Mouse (Mus musculus): ENCODE results near the gene Hist4h4. TPM values are rescaled to one million over a fixed set of nuclear protein-coding genes. Genes with fewer than 3 reads are reported as not detected.

The Hist4h4 gene
- total RNA-seq, 2 experiments from 2014 or later = 48.0 to 48.6 TPM

DNA sequence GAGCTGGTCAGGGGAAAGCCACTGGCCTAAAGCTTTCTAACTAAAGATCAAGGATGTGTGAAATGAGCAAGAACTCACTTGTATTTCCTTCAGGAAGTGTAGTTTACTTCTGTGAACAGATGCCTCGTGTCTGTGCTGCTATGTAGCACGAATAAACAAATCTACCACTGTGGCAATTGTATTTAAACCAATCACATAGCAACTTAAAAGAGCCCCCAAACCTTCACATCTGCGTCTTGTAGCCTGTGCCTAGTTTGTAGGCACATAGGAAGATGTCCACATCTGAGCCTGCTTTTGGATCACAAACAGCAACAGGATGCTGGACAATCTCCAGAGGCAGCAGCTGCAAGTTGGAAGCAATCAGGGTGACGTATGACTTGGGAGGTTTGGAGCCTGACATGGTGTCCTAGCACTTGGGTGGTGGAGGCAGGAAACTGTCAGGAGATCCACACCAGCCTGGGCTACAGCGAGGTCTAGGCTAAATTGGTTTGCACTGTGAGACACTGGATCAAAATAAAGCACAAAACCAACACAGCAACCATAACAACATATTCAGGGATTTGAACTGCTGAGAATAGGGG is 14.7 kb downstream of the Hist4h4 start:
- DNase-seq (ENCODE audit: low spot score in 2 of 2) = no peak

DNA sequence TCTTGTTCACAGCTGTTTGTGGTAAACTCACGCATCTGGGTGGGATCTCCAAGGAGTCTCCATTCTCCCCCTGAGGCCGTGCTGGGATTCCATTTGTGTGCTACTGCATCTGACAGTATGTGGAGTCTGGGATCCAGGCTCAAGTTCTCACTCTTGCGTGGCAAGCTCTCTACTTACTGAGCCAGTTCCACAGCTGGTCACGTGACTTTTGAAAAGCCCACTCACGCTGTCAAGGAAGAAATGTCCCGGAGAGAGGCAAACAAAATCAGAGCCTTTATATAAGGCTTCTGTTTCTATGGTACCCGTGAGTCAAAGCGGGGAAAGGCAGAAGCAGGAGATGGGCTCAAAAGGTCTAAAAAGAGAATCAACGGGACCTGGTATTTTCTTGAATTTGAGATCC is 21.5 kb downstream of the Hist4h4 start:
- DNase-seq (ENCODE audit: low spot score in 2 of 2) = no peak

DNA sequence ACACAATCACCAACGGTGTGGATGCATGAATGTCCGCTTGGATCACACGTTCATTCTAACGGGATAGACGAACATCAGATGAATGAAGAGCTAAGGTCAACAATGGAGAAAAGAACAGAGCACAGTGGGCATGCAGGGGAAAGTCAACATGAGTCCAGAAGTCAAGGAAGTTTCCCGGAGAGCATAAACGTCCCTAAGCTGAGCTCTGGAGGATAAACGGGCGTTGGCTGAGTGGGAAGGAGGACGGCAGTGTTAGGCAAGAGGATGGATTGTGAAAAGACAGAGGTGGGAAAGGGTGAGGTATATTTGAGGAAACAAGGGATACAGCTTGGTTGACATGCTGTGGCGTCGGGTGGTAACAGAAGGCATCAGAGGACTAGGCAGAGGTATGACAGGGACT is 22.1 kb downstream of the Hist4h4 start:
- no peak for DNase-seq (ENCODE audit: low spot score in 2 of 2)

DNA sequence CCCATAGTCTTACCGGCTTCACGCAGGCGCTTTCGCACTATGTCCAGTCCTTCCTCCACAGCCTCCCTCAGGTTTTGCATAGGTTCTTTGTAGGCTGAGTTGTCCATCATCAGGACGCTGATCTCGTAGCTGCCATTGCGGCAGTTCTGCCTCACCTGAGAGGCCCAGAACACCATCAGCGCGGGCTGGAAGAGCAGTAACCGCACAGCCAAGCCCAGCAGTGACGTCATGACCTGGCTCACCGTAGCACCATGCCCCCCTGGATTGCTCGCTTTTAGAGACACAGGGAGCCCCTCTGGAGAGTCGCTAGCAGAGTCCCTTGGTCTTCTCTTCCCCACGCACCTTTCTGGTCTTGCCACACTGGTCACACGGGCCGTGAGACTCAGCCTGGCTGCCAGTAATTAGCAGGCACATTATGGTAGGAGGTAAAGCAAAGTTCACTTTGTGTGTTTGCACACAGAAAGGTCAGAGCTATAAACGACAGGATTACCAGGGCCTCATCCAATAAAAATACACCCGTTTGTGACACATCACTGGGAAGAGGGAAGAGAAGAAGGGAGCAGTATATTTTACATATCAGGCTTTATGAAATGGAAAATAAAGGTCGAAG is 22.7 kb downstream of the Hist4h4 start, which contains the start of gene Gucy2c:
TSS of gene Gucy2c (minus strand) at position 389 of the 610 bp plus-strand sequence.
- DNase-seq (ENCODE audit: low spot score in 2 of 2) = no peak

DNA sequence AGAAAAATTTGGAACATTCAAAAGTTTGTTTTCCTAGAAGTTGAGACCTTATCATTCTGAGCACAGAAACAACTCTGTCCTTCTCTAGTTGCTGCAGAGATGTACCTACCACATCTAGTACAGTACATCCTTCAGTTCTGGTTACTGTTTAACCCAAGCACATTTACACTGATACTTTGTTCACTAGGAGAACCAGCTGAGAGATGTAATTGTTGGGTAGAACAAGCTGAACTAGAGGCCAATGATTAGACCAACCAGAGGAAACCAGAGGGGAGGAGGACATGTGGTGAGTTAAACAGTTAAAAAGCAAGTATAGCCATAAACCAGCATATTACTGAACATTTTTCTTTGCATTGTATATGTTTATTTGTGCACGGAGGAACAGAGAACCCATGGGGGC is 27.8 kb downstream of the Hist4h4 start:
- no peak for DNase-seq (ENCODE audit: low spot score in 2 of 2)

DNA sequence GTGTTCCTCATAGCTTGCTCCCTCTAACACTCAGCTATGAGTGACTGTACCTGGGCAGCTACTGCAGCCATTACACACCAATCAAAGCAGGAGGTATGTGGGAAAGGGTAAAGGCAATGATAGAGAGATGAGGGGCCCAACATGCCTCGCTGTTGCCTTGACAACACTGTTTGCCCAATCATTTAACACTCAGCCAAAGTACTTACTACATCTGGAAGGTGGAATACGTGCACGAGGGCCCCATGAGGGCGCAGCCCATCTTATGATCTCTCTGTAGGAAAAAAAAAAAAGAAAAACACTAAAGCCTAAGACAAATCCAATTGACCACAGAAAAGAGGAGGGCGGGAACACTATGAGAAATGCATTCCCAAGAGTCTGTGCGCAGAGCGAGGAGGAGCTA is 34.4 kb downstream of the Hist4h4 start:
- no peak for DNase-seq (ENCODE audit: low spot score in 2 of 2)

DNA sequence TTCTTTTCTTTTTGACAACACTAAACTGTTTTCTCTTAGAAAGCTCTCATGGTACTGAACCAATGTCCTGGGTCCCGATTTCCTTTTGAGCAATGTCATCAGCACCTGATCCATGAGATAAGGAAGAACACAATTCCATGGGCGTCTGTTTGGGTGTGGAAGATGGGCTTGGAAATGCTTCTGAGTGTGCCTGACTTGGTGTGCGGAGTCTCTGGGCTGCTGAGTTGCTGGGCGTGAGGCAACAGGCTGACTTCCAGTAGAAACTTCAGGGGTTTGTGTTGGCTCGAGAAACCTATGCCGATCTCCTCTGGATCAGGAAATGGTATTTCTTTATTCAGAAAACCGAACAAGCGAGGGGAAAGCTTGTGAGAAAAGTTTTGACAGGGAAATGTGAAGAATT is 35.1 kb downstream of the Hist4h4 start:
- no peak for DNase-seq (ENCODE audit: low spot score in 2 of 2)

DNA sequence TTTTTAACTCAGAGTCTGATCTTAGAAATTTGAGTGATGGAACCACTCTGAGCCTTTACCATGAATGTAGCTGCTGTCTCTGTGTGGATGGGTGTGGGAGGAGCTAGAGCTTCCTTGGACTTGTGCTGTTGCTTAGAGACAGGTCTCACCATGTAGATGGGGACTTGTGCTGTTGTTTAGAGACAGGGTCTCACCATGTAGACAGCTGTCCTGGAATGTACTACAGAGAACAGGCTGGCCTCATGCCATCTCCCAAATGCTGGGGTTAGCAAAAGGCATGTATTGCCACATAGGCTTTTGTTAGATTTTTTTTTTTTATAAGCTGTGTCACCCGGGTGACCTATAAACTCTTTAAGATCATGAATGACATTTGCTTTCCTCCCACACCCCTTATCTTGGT is 40.3 kb downstream of the Hist4h4 start:
- DNase-seq (ENCODE audit: low spot score in 2 of 2) = no peak

Small RNA genes within 50 kb of the gene (microRNA-seq; reads per million reads assigned to microRNA genes)
- gene Gm44364 = 1.1 reads per million

Other genes starting within 250 kb of the Hist4h4 start
- 10 to 100 TPM; 36.6 to 51.5 TPM for gene Plbd1, start 142.5 kb downstream of the Hist4h4 start, total RNA-seq (2021)
- gene Gucy2c, start 22.6 kb downstream of the Hist4h4 start, total RNA-seq (2021) = under 1 TPM; 0.11 to 0.17 TPM
- gene H2afj, start 3.8 kb upstream of the Hist4h4 start, total RNA-seq (2021) = 10 to 100 TPM; 91.9 to 95.8 TPM
- gene BC049715, start 23.2 kb upstream of the Hist4h4 start, total RNA-seq (2021) = 1 to 10 TPM in 1 of 2 experiments, under 1 TPM in 1; 0.85 to 1.2 TPM
- 100 to 1,000 TPM; 110 to 116 TPM for gene Wbp11, start 23.8 kb upstream of the Hist4h4 start, total RNA-seq (2021)
- 1 to 10 TPM; 1.1 to 1.3 TPM for gene Smco3, start 31.0 kb upstream of the Hist4h4 start, total RNA-seq (2021)
- 10 to 100 TPM; 10.4 to 11.1 TPM for gene Art4, start 53.3 kb upstream of the Hist4h4 start, total RNA-seq (2021)
- gene Mgp, start 71.4 kb upstream of the Hist4h4 start, total RNA-seq (2021) = 100 to 1,000 TPM; 174 to 199 TPM
- 10 to 100 TPM in 1 of 2 experiments, under 1 TPM in 1; 0.40 to 13.6 TPM for gene Erp27, start 117.8 kb upstream of the Hist4h4 start, total RNA-seq (2021)
- gene Pde6h, start 119.4 kb upstream of the Hist4h4 start, total RNA-seq (2021) = not detected
- 10 to 100 TPM; 32.3 to 39.8 TPM for gene Arhgdib, start 137.5 kb upstream of the Hist4h4 start, total RNA-seq (2021)